Mouse (Mus musculus): ENCODE measurements around the gene Gpam.
A peak's percentile ranks its signal among the peaks of the same experiment; 100 is the strongest.

Gpam gene

DNA sequence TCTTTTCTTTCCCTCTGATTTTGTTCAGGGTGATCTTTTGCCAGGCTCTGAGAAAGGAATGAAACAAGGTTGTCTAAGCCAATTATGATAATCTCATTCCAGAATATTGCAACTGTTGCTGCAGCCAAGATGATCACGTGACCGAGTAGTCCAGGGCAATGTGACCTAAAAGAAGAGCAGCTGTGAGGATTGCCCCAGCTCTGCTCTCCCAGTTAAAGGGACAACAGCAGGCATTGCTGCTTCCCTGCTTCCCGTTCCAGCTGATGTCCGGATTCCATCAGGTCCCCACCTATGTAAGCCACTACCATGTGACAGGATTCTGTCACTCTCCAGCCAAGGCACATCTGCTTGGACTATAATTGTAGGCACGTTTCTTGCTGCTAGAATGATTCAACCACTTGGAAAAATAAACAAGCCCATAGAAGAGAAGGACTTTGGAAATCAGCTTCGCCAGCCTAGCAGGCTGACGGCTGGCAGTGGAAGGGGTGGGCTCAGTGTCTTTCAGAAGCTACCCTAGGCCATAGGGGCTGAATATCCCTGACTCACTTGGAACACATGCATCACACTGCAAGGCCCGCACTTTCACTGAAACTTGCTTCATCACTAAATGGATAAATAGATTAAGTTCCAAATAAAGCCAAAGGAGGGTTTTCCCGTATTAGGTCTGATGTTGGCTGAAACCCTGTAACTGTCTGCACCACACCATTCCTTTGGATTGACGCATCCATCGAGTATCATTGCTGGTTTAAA, 23.8 kb downstream of the Gpam start:
- peak; percentile 33 to 75 for DNase-seq (ENCODE audit: low spot score in 2 of 2)

DNA sequence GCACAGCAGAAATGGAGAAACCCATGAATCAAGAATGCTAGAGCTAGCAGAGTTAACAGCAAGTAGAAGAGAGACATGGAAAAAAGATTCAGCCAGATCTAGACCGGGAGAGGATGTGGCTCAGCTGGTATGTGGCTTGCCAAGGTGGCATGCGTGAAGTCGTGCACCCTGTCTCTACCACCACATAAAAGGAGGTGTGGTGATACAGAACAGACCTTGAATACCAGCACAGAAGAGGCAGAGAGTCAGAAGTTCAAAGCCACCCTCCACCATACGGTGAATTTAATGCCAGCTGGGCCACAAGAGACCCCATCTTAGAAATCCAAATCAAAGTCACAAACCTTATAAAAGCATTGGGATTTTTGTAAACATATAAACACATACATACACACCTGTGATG, 25.4 kb downstream of the Gpam start:
- DNase-seq (ENCODE audit: low spot score in 2 of 2), result no peak

DNA sequence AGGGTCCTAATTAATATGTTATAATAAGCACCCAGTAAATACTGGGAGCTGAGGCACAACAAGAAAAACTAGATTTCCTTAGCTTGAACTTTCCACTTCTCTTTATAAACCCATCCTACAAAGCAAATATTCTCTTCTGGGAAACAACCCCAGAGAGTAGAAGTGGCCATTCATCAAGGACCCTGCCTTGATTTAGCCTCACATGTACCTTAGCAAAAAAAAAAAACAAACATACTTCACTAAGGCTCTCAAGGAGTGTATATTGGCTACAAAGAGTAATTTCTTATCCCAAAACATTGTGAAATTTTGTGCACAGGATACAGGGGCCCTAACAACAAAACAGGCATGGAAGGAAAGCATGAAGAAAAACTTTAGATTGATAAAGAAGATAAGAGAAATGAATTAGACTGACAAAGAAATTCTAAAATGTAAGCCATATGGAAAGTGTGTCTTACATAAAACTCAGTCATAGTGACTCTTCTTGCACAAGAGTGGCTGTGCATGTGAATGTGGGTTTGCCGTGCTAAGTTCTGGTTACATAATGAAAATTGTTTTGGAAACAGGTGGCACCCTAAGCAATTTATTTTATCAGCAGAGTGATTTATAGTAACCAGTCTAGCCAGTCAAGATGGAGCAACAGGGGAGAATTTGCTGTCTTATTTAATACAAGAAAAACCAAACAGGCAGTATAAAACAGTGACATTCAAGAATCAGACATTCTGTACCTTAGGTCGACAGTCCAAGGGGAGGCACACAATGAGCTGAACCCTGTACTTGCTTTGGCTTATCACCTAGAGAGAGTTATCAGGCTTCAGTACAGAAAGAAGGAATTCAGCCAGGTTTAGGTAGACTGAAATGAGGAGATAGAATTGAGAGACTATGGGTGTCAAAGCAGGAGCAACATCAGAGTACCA, 26.6 kb downstream of the Gpam start:
- DNase-seq (ENCODE audit: low spot score in 2 of 2), result no peak

DNA sequence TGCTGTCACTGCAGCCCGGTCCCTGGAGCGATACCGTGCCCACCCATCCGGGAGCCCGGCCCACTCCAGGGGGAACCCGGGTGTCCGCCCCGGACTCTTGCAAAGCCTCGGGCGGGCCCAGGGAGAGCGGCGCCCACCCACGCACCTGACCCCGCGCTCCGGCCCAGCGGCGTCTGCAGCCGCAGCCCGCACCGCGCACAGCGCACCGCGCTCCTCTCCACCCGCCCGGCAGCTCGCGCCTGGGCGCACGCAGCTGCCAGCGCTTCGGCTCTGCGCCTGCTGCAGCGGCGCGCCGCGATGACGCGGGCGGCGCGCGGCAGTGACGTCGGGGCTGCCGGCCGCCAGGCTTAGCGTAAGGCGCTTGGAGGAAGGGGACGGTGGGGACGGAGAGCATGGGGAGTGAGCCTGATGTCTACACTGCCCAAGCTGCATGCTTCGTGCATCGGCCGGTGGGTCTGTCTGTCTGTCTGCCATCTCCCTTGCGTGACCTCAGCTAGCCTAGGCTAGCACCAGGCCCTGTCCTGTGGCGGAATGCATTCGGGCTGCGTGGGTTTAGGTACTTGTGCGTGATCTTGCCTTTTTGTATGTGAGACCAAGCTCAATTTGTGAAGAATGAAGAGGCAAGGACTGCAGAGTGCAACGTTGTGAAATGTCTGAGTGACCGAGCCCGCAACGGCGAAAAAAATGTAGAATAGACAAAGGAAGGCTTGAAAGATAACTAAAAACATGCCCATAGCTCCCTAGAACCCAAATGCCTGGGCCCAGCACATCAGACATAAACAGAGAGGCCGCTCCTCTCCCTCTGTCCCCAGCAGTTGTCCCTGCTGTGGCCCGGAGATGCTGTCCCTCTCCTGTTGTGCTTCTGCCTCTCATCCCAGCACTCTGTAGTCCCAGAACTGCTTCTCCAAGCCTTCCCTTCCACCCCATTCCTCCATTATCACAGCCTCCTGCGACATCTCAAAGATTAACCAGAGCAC, 27.6 kb downstream of the Gpam start:
- DNase-seq (ENCODE audit: low spot score in 2 of 2), result peak; percentile 68 to 76

DNA sequence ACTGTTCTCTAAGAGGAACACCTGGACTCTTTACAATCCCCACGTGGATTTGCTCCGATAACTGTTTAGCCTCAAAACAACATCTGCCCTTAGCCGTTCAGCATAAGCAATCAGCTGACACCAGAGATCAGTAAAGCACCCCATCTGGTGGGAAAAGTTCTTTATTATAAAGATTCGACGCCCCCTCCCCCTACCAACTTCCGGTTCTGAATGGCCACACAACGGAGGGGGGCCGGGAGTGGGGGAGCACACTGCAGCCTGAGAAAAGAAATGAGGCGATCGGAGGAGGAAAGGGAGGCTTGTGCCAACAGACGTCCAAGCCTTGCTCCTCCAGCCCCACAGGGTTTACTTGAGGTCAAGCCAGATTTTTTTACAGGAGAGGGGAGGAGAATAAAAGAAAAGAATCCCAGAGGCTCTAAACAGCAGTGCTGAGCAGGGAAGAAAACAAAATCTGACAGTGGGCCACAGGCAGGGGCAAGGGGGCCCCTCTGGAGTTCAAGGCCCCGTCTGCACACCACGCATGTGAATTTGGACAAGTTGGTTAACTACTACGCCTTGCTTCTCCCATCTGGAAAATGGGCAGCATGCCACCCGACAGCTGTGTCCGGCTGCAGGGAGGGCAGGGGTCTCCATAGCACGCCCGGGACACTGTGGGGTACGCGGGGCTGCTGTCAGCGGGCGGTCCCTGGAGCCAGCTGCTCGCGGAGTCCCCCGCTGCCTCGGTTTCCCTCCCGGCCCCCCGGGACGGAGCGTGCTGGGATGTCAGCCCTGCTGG, 28.4 kb downstream of the Gpam start:
- peak; percentile 31 to 64 for DNase-seq (ENCODE audit: low spot score in 2 of 2)

DNA sequence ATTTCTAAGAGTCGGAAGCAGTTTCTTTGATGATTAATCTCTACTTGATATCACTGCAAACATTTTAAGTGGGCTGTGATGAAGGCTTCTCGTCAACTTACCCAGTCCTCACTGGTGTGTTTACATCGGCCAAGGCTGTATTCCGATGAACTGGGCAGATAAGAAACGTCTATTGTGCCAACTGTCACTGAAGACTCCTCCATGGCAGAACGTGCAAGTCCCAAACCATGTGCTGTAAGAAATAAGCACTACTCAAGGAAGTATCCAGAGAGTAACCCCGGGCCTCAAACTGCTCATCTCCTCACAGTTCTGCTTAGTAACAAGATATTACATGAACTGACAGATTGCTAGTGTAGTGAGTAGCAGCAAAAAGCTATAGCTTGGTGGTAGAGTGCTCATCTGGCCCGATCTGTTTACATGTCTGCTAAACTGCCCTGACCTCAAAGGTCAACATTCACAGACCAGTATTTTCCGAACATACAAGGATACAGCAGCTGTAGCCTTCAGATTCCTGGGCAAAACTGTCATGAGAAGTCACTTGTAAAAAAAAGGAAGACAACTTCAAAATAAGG, 29.6 kb downstream of the Gpam start:
- DNase-seq (ENCODE audit: low spot score in 2 of 2), result no peak

DNA sequence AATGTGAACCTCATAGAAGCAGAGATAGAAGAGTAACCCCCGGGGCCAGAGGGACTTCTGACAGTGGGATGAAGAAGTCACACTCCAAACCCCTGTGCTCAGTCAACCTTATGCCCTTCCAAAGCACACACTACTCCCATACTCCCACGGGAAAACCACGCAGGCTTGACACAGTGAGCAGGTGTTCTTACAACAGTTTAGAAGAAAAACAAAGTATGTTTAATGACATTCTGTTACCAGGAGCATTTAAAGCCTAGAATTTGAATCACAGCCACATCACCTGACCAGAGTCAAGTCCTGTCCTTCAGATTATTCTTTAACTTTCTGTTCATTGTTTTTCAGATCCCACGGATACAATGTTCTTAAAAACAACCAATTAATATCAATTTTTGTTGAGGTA, 30.4 kb downstream of the Gpam start:
- DNase-seq (ENCODE audit: low spot score in 2 of 2), result no peak

DNA sequence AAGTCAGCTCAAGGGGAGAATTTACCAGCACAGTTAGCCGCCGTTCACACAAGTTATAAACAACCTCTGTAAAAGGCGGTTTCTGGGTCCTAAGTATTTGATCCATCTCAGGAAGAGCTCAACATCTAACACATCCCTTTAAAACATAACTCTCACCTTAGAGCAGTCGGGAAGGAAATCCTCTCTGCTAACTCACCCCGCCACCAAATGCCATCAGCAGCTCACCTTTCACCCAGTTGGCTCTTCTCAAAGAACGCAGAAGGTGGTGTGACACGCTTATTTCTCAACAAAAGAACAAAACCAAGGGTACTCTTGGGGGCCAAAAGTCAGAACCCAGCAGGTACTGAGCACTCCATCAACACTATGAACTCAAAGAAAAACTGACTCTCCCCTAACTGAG, 31.5 kb downstream of the Gpam start:
- DNase-seq (ENCODE audit: low spot score in 2 of 2), result no peak

DNA sequence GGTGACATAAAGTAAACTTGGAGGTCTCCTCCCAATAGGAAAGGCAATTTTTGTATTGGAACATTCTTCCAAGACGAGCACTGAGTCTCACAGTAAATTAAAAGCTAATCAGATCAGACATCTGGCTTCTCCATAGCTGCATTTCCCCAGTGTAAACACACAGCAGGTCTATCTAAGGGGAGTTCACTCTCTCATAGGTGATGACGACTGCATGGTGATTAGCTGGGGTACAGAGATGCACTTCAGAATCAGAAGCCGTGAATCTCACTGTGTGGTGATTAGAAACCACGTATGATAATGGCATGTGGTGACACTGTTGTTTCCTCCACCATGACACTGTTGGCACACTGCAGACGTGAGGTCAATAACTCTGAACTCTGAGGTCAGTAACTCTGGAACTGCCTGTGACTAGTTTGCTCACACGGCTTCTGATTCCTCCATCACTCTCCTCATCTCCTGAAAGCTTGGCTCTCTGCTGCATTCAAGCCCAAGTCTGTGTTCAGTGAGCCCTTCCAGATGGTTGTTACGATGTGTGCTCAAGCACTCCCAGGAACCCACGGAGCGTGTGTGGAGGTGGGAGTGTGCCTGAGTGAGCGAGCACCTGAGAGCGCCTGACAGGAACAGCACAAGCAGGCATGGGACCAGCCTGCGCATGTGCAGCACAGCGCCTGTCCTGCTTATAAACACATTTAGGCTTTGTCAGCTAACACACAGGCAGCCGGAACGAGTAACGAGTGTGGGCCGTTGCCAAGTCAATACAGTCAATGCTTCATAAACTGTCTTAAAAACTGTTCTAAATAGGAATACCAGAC, 35.2 kb downstream of the Gpam start:
- DNase-seq (ENCODE audit: low spot score in 2 of 2), result no peak

DNA sequence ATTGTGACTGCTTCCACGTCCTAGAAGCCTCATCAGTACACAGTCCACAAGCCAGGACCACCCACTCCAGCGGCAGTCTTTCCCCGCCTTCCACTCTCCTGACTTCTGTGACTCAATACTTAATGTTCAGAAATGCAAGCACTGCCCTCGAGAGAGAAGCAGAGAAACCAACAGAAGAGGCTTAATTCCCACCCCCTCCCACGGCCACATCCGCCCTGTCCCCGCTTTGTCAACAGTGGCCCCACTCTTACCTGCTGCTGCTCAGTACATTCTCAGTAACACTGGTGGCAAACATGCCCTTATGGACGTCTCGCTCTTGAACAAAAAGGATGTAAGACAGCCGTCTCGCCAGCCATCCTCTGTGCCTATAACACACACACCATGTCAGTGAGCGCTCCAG, 36.2 kb downstream of the Gpam start:
- no peak for DNase-seq (ENCODE audit: low spot score in 2 of 2)

DNA sequence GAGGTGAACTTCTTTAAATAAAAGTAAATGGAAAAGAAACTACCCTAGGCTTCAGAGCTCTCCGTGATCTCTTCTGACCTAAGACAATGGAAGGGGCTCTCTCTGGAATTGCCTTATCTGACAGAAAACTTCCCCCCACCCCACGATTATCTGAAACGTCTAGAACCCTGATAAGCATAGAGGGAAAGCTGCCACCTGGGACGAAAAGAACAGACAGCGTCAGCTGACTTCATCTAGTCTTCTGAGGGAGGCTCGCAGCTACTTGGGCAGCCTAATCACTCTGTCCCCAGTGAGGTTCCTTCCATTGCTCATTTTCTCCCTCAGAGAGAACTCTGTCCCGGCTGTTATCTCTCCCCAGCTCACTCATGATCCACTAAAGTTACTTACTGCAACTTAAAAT, 36.9 kb downstream of the Gpam start:
- no peak for DNase-seq (ENCODE audit: low spot score in 2 of 2)

DNA sequence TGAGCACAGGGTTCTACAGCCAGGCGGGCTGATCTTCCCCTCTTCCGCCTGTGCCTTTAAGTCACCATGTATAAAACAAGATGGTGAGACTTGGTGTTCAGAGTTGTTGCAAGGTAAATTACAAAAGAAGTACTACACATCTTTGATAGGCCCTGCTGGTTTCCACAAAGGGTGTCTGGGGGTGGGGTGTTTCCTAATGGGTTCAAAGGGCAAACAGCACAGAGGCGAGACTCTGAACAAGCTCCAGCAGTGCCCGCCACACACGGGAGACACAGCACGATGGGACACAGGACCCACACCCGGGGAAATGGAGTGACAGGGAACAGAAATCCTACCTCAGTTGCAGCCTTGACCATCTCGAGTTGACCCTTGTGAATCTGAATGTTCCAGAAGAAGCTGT, 39.3 kb downstream of the Gpam start:
- no peak for DNase-seq (ENCODE audit: low spot score in 2 of 2)

DNA sequence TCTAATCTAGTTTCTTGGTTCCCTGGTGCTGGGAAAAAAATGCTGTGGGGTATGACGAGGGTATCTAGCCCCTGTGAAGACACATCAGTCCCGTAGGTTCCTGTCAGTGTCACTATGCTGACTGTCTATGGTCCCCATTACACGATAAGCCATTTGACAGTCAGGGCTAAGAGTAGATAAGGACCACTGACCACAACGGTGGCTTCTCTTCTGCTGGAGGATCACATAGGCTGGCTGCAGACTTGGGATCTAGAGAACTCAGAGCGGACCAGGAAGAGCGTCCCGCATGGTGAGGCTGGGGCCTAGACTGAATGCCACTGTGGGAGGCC, 41.2 kb downstream of the Gpam start:
- DNase-seq (ENCODE audit: low spot score in 2 of 2), result no peak

DNA sequence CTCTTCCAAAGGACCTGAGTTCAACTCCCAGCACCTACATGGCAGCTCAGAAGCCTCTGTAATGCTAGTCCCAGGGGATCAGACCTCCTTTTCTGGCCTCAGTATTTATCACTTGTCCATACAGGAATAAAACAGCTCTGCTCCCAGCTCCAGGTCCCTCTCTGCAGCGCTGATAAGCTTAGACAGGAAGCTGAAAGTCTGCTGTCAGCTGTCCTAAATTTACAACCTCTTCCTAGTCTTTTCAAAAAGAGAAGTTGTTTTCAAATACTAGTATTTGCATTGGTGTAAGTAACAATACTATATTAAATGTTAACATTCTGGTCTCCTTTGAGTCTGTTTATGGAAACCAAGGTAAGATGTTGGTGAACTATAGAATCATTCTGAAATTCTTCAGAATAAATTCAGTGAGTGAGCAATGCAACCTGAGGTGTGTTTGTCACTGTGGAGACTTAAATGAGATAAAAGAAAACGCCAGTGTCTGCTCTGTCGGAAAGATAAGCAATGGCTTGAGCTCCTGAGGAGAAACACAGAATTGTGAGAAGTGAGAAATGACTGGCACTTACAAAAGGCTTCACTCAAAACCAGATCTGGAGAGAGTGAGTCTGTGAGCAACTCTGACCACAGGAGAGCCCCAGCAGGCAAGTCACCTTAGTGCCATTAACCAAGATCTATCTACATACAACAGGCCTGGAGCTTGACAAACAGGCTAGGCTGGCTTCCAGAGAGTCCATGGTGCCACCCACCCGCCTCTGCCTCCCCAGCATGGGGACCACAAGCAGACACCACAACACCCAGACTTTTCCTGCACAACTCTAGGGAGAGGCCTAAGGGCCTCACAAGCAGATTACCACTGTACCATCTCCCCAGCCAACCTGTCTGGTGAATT, 41.8 kb downstream of the Gpam start:
- peak; percentile 55 to 61 for DNase-seq (ENCODE audit: low spot score in 2 of 2)

DNA sequence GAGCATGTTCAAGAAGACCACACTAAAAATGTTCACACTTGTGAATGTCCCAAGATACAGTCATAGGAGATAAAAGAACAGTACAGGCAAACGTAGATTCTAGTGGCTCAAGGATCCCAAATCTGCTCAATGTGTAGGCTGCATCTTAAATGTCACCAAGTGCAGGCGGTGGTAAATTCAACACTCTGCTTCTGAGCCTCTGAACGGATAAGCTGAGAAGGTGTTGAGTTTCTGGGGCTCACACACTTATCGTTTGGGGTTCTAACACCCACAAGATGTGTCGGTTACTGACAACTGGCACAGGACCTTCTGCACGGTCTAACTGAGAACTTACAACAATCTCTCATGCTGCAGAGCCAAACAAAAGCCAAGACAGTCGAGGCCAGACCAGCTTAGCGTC, 50.2 kb downstream of the Gpam start:
- DNase-seq (ENCODE audit: low spot score in 2 of 2), result no peak

DNA sequence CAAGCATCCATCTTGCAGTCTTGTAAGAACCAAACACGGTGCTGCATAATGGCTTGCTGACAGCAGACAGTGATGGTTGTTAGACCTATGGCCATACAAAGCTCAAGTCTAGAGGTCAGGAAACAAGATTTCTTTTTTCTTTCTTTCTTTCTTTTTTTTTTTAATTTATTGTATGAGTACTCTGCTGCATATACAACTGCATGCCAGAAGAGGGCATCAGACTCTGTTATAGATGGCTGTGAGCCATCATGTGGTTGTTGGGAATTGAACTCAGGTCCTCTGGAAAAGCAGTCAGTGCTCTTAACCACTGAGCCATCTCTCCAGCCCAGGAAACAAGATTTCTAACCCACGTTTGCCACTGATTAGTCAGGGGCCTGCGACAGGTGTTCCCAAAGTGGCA, 54.0 kb downstream of the Gpam start:
- DNase-seq (ENCODE audit: low spot score in 2 of 2), result no peak

DNA sequence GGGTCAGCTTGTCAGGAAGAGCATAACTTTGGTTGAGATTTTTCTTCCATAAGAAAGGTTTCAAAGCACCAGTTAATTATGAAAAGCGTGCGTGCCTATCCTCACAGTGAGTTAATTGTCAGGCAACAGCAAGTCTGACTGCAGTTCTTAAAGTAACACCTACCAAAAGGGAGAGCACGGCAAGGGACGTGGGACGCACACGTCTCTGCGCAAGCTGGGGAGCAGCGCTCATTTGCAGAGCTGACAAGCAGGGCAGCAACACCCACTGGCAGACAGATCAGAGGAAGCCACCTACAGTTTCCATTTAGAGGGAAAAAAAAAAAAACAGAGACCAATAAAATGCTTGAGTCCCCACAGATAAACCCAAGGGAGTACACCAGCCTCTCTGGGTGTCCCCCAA, 58.0 kb downstream of the Gpam start:
- DNase-seq (ENCODE audit: low spot score in 2 of 2), result no peak

DNA sequence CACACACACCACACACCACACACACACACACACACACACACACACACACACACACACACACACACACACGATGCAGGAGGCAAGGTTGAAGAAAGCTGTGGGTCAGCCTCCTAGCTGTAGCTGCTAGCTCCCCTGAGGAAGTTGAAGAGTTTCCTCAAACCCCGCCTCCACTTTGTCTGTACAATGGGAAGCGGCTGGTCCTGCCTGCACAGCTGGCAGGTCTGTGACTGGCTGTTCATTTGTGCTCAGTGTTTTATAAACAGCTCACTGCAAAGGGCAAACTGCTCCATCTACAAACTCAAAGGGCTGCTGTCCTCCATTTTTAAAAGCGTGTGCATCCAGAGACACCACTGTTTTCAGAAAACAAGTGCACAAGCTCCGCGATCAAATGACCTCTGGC, 63.8 kb downstream of the Gpam start:
- DNase-seq (ENCODE audit: low spot score in 2 of 2), result no peak

DNA sequence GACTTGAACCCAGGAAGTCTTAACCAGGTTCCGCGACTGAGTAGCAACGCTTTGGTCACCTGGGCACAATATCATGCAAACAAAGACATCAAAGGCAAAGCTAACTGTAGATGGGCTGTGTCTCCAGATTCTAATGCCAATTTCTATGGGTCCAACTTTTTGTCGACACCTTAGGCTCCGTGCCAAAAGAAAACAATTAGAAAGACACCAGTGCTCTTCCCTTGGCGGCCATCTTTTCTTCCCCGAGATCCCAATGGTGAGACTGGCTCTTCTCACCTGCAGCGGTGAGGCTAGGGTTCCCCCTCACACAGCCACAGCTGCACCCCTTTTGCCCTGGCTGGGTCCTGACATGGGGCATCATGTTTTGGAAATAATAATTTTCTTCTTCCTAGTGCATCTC, 64.5 kb downstream of the Gpam start:
- no peak for DNase-seq (ENCODE audit: low spot score in 2 of 2)
